Mouse (Mus musculus) CH12.LX (cell line): ENCODE results near the gene Ccdc188.

Source experiments
- CTCF ChIP-seq, 2 experiments: IDR thresholded peaks in 1 of 2; conservative IDR thresholded peaks in 1 of 2; 2 replicates each; pipeline ENCODE4 v1.5.1; 2011 to 2012; ENCODE audit warnings: low read depth in 2 of 2, low read length in 2 of 2, improper control_type of control experiment in 1 of 2, inconsistent platforms in 1 of 2, mild to moderate bottlenecking in 1 of 2, moderate library complexity in 1 of 2
- ETS1 ChIP-seq: conservative IDR thresholded peaks from 2 replicates; pipeline ENCODE4 v1.6.1; 2012; ENCODE audit warnings: low read depth, mild to moderate bottlenecking, inconsistent platforms, low read length, improper control_type of control experiment, moderate library complexity
- IRF4 ChIP-seq: IDR thresholded peaks from 2 replicates; pipeline ENCODE4 v1.6.1; 2014; ENCODE audit warnings: low read depth, mild to moderate bottlenecking, inconsistent platforms, low read length, improper control_type of control experiment
- MEF2A ChIP-seq: IDR thresholded peaks from 2 replicates; pipeline ENCODE4 v1.6.1; 2014; ENCODE audit warnings: low read depth, mild to moderate bottlenecking, inconsistent platforms, low read length, improper control_type of control experiment, borderline replicate concordance
- MYC ChIP-seq: IDR thresholded peaks from 2 replicates; pipeline ENCODE4 v1.6.1; 2011; ENCODE audit warnings: low read depth, mild to moderate bottlenecking, improper control_type of control experiment, low read length

DNA sequence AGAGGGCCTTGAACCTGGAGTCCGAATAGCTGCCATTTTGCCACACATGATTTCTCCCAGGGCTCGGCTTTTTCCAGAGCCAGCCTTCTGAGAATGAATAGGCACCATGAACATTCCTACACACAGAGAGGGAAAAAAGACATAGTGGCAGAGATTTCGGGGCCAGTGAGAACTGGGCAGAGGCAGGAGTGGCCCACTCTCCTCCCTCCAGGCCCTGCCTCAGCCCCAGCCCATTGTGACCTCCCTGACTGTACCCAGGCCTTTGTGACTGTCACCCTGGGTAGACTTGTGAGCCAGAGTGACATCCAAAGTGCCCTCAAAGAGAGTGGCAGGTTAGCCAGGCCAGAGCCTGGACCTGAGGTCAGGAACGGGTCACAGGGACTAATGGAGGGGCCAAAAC, at the start of gene Ccdc188:
- TF ChIP-seq ETS1 (no peak), CTCF (conservative IDR thresholded peaks at IDR 0.05 in 1 of 2, IDR thresholded peaks at IDR 0.05 in 1 of 2; ENCODE audit: low read depth in 2 of 2, low read length in 2 of 2) (no peak), IRF4 (no peak), MEF2A (no peak), MYC (no peak)
